Mouse (Mus musculus): ENCODE measurements around the gene Mks1. TPM values are rescaled to one million over a fixed set of nuclear protein-coding genes. Genes with fewer than 3 reads are reported as not detected.
A peak's percentile ranks its signal among the peaks of the same experiment; 100 is the strongest.

Gene Mks1
- 9.8 and 12.6 TPM in 2 replicates for polyA plus RNA-seq (2014; fragmentation: Nextera tagmentation; extraction: Ambion mirVana)

DNA sequence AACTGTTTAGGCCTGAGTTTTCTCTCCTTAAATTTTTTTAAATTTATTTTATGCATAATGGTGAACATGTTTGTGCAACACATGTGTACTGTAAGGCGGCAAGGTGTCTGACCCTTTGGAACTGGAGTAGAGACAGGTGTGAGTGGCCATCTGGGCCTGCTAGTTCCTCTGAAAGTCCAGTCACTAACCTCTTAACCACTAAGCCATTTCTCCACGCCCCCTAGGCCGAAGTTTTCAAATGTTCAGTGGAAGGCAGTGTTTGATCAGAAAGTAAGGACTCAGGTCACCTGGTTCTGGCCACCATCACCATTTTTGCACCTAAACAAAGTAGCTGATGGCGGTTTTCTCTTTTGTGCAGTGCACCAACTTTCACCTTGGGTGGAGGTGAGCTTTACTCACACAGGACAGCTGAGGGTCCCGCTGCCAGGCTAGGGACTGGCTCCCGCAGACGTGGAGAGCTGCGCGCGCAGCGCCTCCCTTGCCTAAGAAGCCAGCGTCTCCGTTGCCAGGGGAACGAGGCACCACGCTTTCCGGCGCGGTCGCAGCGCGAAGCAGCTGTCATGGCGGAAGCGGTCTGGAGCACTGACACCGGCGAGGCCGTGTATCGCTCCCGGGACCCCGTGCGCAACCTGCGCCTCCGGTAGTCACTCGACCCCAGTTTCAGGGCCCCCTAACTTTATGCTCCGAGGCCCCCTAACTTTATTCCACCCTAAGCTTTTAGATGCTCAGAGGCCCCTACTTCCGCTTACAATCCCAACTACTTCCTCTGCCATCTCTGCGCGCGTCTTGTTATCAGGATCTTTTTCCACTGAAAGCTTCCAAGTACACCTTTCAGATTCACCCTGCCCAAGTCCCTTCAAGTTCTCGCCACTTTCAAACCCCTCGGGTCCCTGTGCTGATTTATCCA is at the start of gene Mks1:
TSS of gene Mks1 (plus strand) at position 526 of the 907 bp plus-strand sequence.
- Histone ChIP-seq H3K4me3 (replicated peaks; ENCODE audit: low read depth, low read length) (peak within 1 kb of the TSS; percentile 46), H3K36me3 (ENCODE audit: control insufficient read depth, insufficient read depth, low read length) (peaks cover 7% of the 10 kb centered on the region), H3K9ac (replicated peaks; ENCODE audit: low read length) (peak within 1 kb of the TSS; percentile 59), H3K4me2 (ENCODE audit: low read length) (peak within 1 kb of the TSS; percentile 90), H3K27ac (replicated peaks; ENCODE audit: low read depth, low read length) (peak within 1 kb of the TSS; percentile 70), H3K27me3 (ENCODE audit: control insufficient read depth, insufficient read depth, low read length) (no peaks in the 10 kb centered on the region), H3K4me1 (ENCODE audit: control insufficient read depth, insufficient read depth, low read length) (peaks cover 7% of the 10 kb centered on the region), H3K9me3 (ENCODE audit: control insufficient read depth, low read length) (no peaks in the 10 kb centered on the region)
- 4% methylated on average over 40 of the region's 40 CpGs for WGBS
- ATAC-seq (ENCODE audit: low FRiP score, low TSS enrichment), result peak; percentile 88
- peak; percentile 99 for DNase-seq

- no peak overlapping the region for H3K4me3 ChIP-seq (replicated peaks; ENCODE audit: low read depth, low read length)
- H3K36me3 ChIP-seq (ENCODE audit: control insufficient read depth, insufficient read depth, low read length), result no peaks in the 10 kb centered on the region
- ATAC-seq (ENCODE audit: low FRiP score, low TSS enrichment), result no peak
- H3K9ac ChIP-seq (replicated peaks; ENCODE audit: low read length), result no peak overlapping the region
- WGBS, result 59% methylated on average over 1 of the region's 1 CpGs
- H3K27ac ChIP-seq (replicated peaks; ENCODE audit: low read depth, low read length), result no peak overlapping the region
- no peaks in the 10 kb centered on the region for H3K9me3 ChIP-seq (ENCODE audit: control insufficient read depth, low read length)
- H3K4me1 ChIP-seq (ENCODE audit: control insufficient read depth, insufficient read depth, low read length), result no peaks in the 10 kb centered on the region
- H3K4me2 ChIP-seq (ENCODE audit: low read length), result no peak overlapping the region
- H3K27me3 ChIP-seq (ENCODE audit: control insufficient read depth, insufficient read depth, low read length), result no peaks in the 10 kb centered on the region
- DNase-seq, result no peak
Measured at GRCm38 (mm10) chr11:87805448-87805847, 47.6 kb upstream of the Mks1 start.

GRCm38 (mm10) chr11:87807433-87807832 is 45.6 kb upstream of the Mks1 start:
- H3K9me3 ChIP-seq (ENCODE audit: control insufficient read depth, low read length), result no peaks in the 10 kb centered on the region
- DNase-seq (no peak), ATAC-seq (ENCODE audit: low FRiP score, low TSS enrichment) (no peak)
- H3K27ac ChIP-seq (replicated peaks; ENCODE audit: low read depth, low read length), result no peak overlapping the region
- no peaks in the 10 kb centered on the region for H3K36me3 ChIP-seq (ENCODE audit: control insufficient read depth, insufficient read depth, low read length)
- no peak overlapping the region for H3K4me2 ChIP-seq (ENCODE audit: low read length)
- no peak overlapping the region for H3K4me3 ChIP-seq (replicated peaks; ENCODE audit: low read depth, low read length)
- 89% methylated on average over 6 of the region's 6 CpGs for whole genome bisulfite sequencing
- no peaks in the 10 kb centered on the region for H3K27me3 ChIP-seq (ENCODE audit: control insufficient read depth, insufficient read depth, low read length)
- H3K9ac ChIP-seq (replicated peaks; ENCODE audit: low read length), result no peak overlapping the region
- H3K4me1 ChIP-seq (ENCODE audit: control insufficient read depth, insufficient read depth, low read length), result peaks cover 6% of the 10 kb centered on the region

DNA sequence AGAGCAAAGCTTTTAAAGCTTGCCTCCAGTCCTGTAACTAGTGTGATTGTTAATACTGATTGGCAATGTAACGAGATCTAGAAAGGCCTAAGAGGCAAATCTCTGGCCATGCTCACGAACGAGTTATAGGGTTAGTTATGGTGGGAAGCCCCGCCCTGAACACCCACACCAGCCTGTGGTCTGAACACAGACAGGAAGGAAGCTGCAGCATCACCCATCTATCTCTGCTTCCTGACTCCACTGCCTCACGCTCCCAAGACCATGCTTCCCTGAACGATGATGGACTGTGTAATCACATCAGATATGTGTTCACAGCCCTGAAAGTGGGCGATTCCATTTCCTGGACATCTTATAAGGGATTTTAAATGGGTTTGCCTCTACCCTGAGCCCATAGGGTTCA is 44.8 kb upstream of the Mks1 start:
- no peaks in the 10 kb centered on the region for H3K9me3 ChIP-seq (ENCODE audit: control insufficient read depth, low read length)
- no peaks in the 10 kb centered on the region for H3K27me3 ChIP-seq (ENCODE audit: control insufficient read depth, insufficient read depth, low read length)
- no peak overlapping the region for H3K4me2 ChIP-seq (ENCODE audit: low read length)
- ATAC-seq (ENCODE audit: low FRiP score, low TSS enrichment) (no peak), DNase-seq (no peak)
- no peak overlapping the region for H3K9ac ChIP-seq (replicated peaks; ENCODE audit: low read length)
- WGBS, result 96% methylated on average over 7 of the region's 7 CpGs
- H3K4me3 ChIP-seq (replicated peaks; ENCODE audit: low read depth, low read length), result no peak overlapping the region
- no peaks in the 10 kb centered on the region for H3K36me3 ChIP-seq (ENCODE audit: control insufficient read depth, insufficient read depth, low read length)
- peaks cover 6% of the 10 kb centered on the region for H3K4me1 ChIP-seq (ENCODE audit: control insufficient read depth, insufficient read depth, low read length)
- H3K27ac ChIP-seq (replicated peaks; ENCODE audit: low read depth, low read length), result no peak overlapping the region

GRCm38 (mm10) chr11:87811396-87811795 is 41.6 kb upstream of the Mks1 start:
- H3K27ac ChIP-seq (replicated peaks; ENCODE audit: low read depth, low read length), result no peak overlapping the region
- H3K9me3 ChIP-seq (ENCODE audit: control insufficient read depth, low read length), result no peaks in the 10 kb centered on the region
- H3K4me1 ChIP-seq (ENCODE audit: control insufficient read depth, insufficient read depth, low read length), result peaks cover 7% of the 10 kb centered on the region
- H3K4me3 ChIP-seq (replicated peaks; ENCODE audit: low read depth, low read length), result no peak overlapping the region
- H3K36me3 ChIP-seq (ENCODE audit: control insufficient read depth, insufficient read depth, low read length), result no peaks in the 10 kb centered on the region
- no peak overlapping the region for H3K4me2 ChIP-seq (ENCODE audit: low read length)
- ATAC-seq (ENCODE audit: low FRiP score, low TSS enrichment) (no peak), DNase-seq (peak; percentile 51)
- H3K9ac ChIP-seq (replicated peaks; ENCODE audit: low read length), result no peak overlapping the region
- WGBS, result 36% methylated on average over 4 of the region's 4 CpGs
- H3K27me3 ChIP-seq (ENCODE audit: control insufficient read depth, insufficient read depth, low read length), result no peaks in the 10 kb centered on the region

GRCm38 (mm10) chr11:87814831-87815230 is 38.2 kb upstream of the Mks1 start:
- Histone ChIP-seq H3K27ac (replicated peaks; ENCODE audit: low read depth, low read length) (no peak overlapping the region), H3K4me1 (ENCODE audit: control insufficient read depth, insufficient read depth, low read length) (peaks cover 19% of the 10 kb centered on the region), H3K9ac (replicated peaks; ENCODE audit: low read length) (no peak overlapping the region), H3K4me3 (replicated peaks; ENCODE audit: low read depth, low read length) (no peak overlapping the region), H3K36me3 (ENCODE audit: control insufficient read depth, insufficient read depth, low read length) (no peaks in the 10 kb centered on the region), H3K27me3 (ENCODE audit: control insufficient read depth, insufficient read depth, low read length) (no peaks in the 10 kb centered on the region), H3K4me2 (ENCODE audit: low read length) (no peak overlapping the region), H3K9me3 (ENCODE audit: control insufficient read depth, low read length) (no peaks in the 10 kb centered on the region)
- 50% methylated on average over 8 of the region's 8 CpGs for WGBS
- DNase-seq (no peak), ATAC-seq (ENCODE audit: low FRiP score, low TSS enrichment) (no peak)

GRCm38 (mm10) chr11:87816707-87817442 is 36.1 kb upstream of the Mks1 start:
- peak overlapping the region; percentile 57; the same call in 1 of the 2 replicates for H3K27ac ChIP-seq (replicated peaks; ENCODE audit: low read depth, low read length)
- WGBS, result 1% methylated on average over 31 of the region's 31 CpGs
- peaks cover 13% of the 10 kb centered on the region; the same call in 1 of the 2 replicates for H3K4me1 ChIP-seq (ENCODE audit: control insufficient read depth, insufficient read depth, low read length)

GRCm38 (mm10) chr11:87817443-87817773 is 35.6 kb upstream of the Mks1 start:
- Histone ChIP-seq H3K4me1 (ENCODE audit: control insufficient read depth, insufficient read depth, low read length) (peaks cover 13% of the 10 kb centered on the region; the same call in 1 of the 2 replicates), H3K9ac (replicated peaks; ENCODE audit: low read length) (peak overlapping the region; percentile 60), H3K36me3 (ENCODE audit: control insufficient read depth, insufficient read depth, low read length) (no peaks in the 10 kb centered on the region), H3K27ac (replicated peaks; ENCODE audit: low read depth, low read length) (peak overlapping the region; percentile 57; the same call in 1 of the 2 replicates), H3K9me3 (ENCODE audit: control insufficient read depth, low read length) (no peaks in the 10 kb centered on the region), H3K4me2 (ENCODE audit: low read length) (peak overlapping the region; percentile 71), H3K27me3 (ENCODE audit: control insufficient read depth, insufficient read depth, low read length) (no peaks in the 10 kb centered on the region), H3K4me3 (replicated peaks; ENCODE audit: low read depth, low read length) (peak overlapping the region; percentile 36)
- no peak for DNase-seq
- ATAC-seq (ENCODE audit: low FRiP score, low TSS enrichment), result no peak
- 33% methylated on average over 4 of the region's 4 CpGs for WGBS

More at GRCm38 (mm10) chr11:87816707-87817442, 36.1 kb upstream of the Mks1 start:
- Histone ChIP-seq H3K9ac (replicated peaks; ENCODE audit: low read length) (peak overlapping the region; percentile 60), H3K4me3 (replicated peaks; ENCODE audit: low read depth, low read length) (peak overlapping the region; percentile 36), H3K4me2 (ENCODE audit: low read length) (peak overlapping the region; percentile 71), H3K36me3 (ENCODE audit: control insufficient read depth, insufficient read depth, low read length) (no peaks in the 10 kb centered on the region), H3K9me3 (ENCODE audit: control insufficient read depth, low read length) (no peaks in the 10 kb centered on the region), H3K27me3 (ENCODE audit: control insufficient read depth, insufficient read depth, low read length) (no peaks in the 10 kb centered on the region)
- DNase-seq (peak; percentile 85), ATAC-seq (ENCODE audit: low FRiP score, low TSS enrichment) (peak; percentile 75)
